Mouse (Mus musculus): ENCODE measurements at regions not wholly inside any gene's neighbourhood (a gene's known extent, or its start where the extent isn't known, plus 50 kb on each side); places are given as distances from the start of the nearest gene placed in this dataset.
A peak's percentile ranks its signal among the peaks of the same experiment; 100 is the strongest.

- no peaks in the 10 kb centered on the region for H3K79me2 ChIP-seq (replicated peaks; ENCODE audit: control insufficient read depth, extremely low read depth, insufficient read depth, poor library complexity, severe bottlenecking)
- H3K36me3 ChIP-seq (replicated peaks in 1 of 2; ENCODE audit: control insufficient read depth in 1 of 2, insufficient read depth in 1 of 2, low read length in 1 of 2): no peaks in the 10 kb centered on the region
- H3K9ac ChIP-seq (ENCODE audit: insufficient read depth, low read depth): no peak overlapping the region
- peaks cover 6 to 22% of the 10 kb centered on the region in 2 experiments; a peak in 3 of 4 replicates for H3K4me1 ChIP-seq (ENCODE audit: control insufficient read depth in 1 of 2, insufficient read depth in 2 of 2)
- in situ Hi-C loops (cut with MboI; ENCODE audit: low pct_ligation_motif_present, low pct_unique_long_range_greater_than_20kb, low sequenced_read_pairs): no loop called here
- no peaks in the 10 kb centered on the region for H3K27me3 ChIP-seq (replicated peaks)
- H3K27ac ChIP-seq (ENCODE audit: insufficient read depth, low read depth): no peak overlapping the region
- no peak for DNase-seq (ENCODE audit: extremely low read depth)
- peak overlapping the region; percentile 47; the same call in 1 of the 2 replicates for H3K4me2 ChIP-seq (ENCODE audit: insufficient read depth, low read depth, poor library complexity, severe bottlenecking)
- no peaks in the 10 kb centered on the region for H3K9me3 ChIP-seq (replicated peaks; ENCODE audit: low read length)
- dilution Hi-C loops (cut with MboI; ENCODE audit: extremely low pct_ligation_motif_present, extremely low pct_unique_long_range_greater_than_20kb, low sequenced_read_pairs): no loop called here
- TF ChIP-seq E2F4 (IDR thresholded peaks at IDR 0.05; ENCODE audit: insufficient replicate concordance, low read depth, low read length) (no peak), RCOR1 (conservative IDR thresholded peaks at IDR 0.05; ENCODE audit: low read depth, low read length) (no peak), PAX5 (IDR thresholded peaks at IDR 0.05; ENCODE audit: low read length) (no peak), MAX (IDR thresholded peaks at IDR 0.05; ENCODE audit: low read length) (no peak), MYC (IDR thresholded peaks at IDR 0.05; ENCODE audit: low read depth, low read length) (no peak), MEF2A (IDR thresholded peaks at IDR 0.05; ENCODE audit: borderline replicate concordance, low read depth, low read length) (no peak), SIN3A (IDR thresholded peaks at IDR 0.05; ENCODE audit: low read length) (no peak), CHD2 (IDR thresholded peaks at IDR 0.05; ENCODE audit: low read length) (no peak), ELF1 (IDR thresholded peaks at IDR 0.05; ENCODE audit: low read depth, low read length) (no peak), IRF4 (IDR thresholded peaks at IDR 0.05; ENCODE audit: low read depth, low read length) (no peak), POLR2AphosphoS2 (IDR thresholded peaks at IDR 0.05; ENCODE audit: low read depth, low read length) (no peak), RAD21 (IDR thresholded peaks at IDR 0.05; ENCODE audit: low read depth, low read length) (no peak)
- no peak overlapping the region for H3K4me3 ChIP-seq (replicated peaks in 1 of 3; ENCODE audit: low read depth in 2 of 3, low read length in 2 of 3, poor library complexity in 1 of 3)
These were observed 369.3 kb downstream of the Ptprc start for GRCm38 (mm10) chr1:137806252-137806651.

- Histone ChIP-seq H3K27ac (ENCODE audit: insufficient read depth, low read depth) (no peak overlapping the region), H3K79me2 (replicated peaks; ENCODE audit: control insufficient read depth, extremely low read depth, insufficient read depth, poor library complexity, severe bottlenecking) (no peaks in the 10 kb centered on the region), H3K36me3 (replicated peaks in 1 of 2; ENCODE audit: control insufficient read depth in 1 of 2, insufficient read depth in 1 of 2, low read length in 1 of 2) (no peaks in the 10 kb centered on the region), H3K9me3 (replicated peaks; ENCODE audit: low read length) (no peaks in the 10 kb centered on the region), H3K9ac (ENCODE audit: insufficient read depth, low read depth) (no peak overlapping the region), H3K4me3 (replicated peaks in 1 of 3; ENCODE audit: low read depth in 2 of 3, low read length in 2 of 3, poor library complexity in 1 of 3) (no peak overlapping the region), H3K27me3 (replicated peaks) (no peaks in the 10 kb centered on the region), H3K4me2 (ENCODE audit: insufficient read depth, low read depth, poor library complexity, severe bottlenecking) (no peak overlapping the region), H3K4me1 (ENCODE audit: control insufficient read depth in 1 of 2, insufficient read depth in 2 of 2) (peaks cover 6 to 10% of the 10 kb centered on the region in 2 experiments; a peak in 3 of 4 replicates)
- in situ Hi-C loops (cut with MboI; ENCODE audit: low pct_ligation_motif_present, low pct_unique_long_range_greater_than_20kb, low sequenced_read_pairs): no loop called here
- dilution Hi-C loops (cut with MboI; ENCODE audit: extremely low pct_ligation_motif_present, extremely low pct_unique_long_range_greater_than_20kb, low sequenced_read_pairs): no loop called here
- DNase-seq (ENCODE audit: extremely low read depth): no peak
- no peak for TF ChIP-seq ELF1 (IDR thresholded peaks at IDR 0.05; ENCODE audit: low read depth, low read length)
- TF ChIP-seq KAT2A (IDR thresholded peaks at IDR 0.05; ENCODE audit: insufficient replicate concordance, low read length): no peak
- no peak for TF ChIP-seq JUN (IDR thresholded peaks at IDR 0.05; ENCODE audit: insufficient read depth, low read depth, low read length)
- no peak for TF ChIP-seq MYC (IDR thresholded peaks at IDR 0.05; ENCODE audit: low read depth, low read length)
- TF ChIP-seq NELFE (IDR thresholded peaks at IDR 0.05; ENCODE audit: low read depth, low read length): no peak
- TF ChIP-seq MAX (IDR thresholded peaks at IDR 0.05; ENCODE audit: low read length): no peak
- no peak for TF ChIP-seq TCF12 (IDR thresholded peaks at IDR 0.05; ENCODE audit: low read depth, low read length)
- TF ChIP-seq SMC3 (IDR thresholded peaks at IDR 0.05; ENCODE audit: low read depth, low read length): no peak
- TF ChIP-seq SIN3A (IDR thresholded peaks at IDR 0.05; ENCODE audit: low read length): no peak
- TF ChIP-seq IRF4 (IDR thresholded peaks at IDR 0.05; ENCODE audit: low read depth, low read length): no peak
- no peak for TF ChIP-seq JUND (conservative IDR thresholded peaks at IDR 0.05; ENCODE audit: low read depth, low read length)
- no peak for TF ChIP-seq ETS1 (conservative IDR thresholded peaks at IDR 0.05; ENCODE audit: low read depth, low read length)
- no peak for TF ChIP-seq USF1 (IDR thresholded peaks at IDR 0.05; ENCODE audit: low read depth, low read length)
- TF ChIP-seq MEF2A (IDR thresholded peaks at IDR 0.05; ENCODE audit: borderline replicate concordance, low read depth, low read length): no peak
- no peak for TF ChIP-seq MAZ (IDR thresholded peaks at IDR 0.05; ENCODE audit: low read depth, low read length)
- TF ChIP-seq ZC3H11A (IDR thresholded peaks at IDR 0.05; ENCODE audit: low read depth, low read length): no peak
- no peak for TF ChIP-seq RCOR1 (conservative IDR thresholded peaks at IDR 0.05; ENCODE audit: low read depth, low read length)
- no peak for TF ChIP-seq TBP (conservative IDR thresholded peaks at IDR 0.05; ENCODE audit: low read depth, low read length)
These were observed 373.4 kb downstream of the Ptprc start for GRCm38 (mm10) chr1:137802119-137802518.
